Mouse (Mus musculus): ENCODE data around the gene Zbtb16.

DNA sequence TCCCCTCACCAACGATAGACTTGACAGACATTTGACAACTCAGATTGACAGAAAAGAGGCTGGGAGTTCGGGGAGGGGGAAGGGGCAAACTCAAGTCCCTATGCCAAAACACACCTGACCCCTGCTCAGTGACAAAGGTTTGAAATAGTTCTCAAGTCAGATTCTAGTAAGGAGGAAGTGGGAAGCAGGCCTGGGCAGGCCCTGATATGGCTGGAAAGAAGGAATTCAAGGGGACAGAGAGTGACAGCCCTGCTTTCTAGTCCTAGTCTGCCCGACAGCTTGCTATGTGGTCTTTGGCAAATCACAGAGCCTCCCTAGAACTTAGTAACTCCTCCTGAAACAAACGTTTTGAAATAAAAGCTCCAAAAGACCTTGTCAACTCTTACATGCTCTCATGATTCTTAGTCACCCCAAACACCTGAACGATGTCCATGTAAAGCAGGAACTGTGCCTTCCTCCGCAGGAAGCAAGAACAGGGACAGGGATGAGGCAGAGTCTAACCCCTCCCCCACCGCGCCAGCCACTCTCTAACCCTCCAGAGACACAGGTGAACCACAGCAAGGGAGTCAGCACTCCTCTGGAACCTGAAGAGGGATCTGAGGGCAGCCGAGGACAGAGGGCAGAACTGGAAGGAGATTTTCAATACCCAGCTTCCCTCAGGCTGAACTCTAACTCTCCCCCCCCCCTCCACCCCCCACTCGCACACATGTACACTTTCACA lies 19.2 kb downstream of the Zbtb16 start:
- TF ChIP-seq CHD2 (IDR thresholded peaks at IDR 0.05; ENCODE audit: low read depth, low read length) (no peak), ZNF384 (IDR thresholded peaks at IDR 0.05; ENCODE audit: low read depth, low read length) (no peak), ZC3H11A (IDR thresholded peaks at IDR 0.05; ENCODE audit: borderline replicate concordance, low read depth, low read length) (no peak), HCFC1 (IDR thresholded peaks at IDR 0.05; ENCODE audit: borderline replicate concordance, insufficient read depth, low read length) (no peak)
